Mouse (Mus musculus) liver, embryonic 11.5 days (tissue): ENCODE data around the gene Atox1. TPM values are rescaled to one million over a fixed set of nuclear protein-coding genes. Genes with fewer than 3 reads are reported as not detected.

Experiments used
- ATAC-seq: fragments of 200-750 bp; cut with Nextera tagmentation; replicated peaks from 2 replicates; pipeline ENCODE4 v1.8.0; 2017; ENCODE audit warnings: moderate number of reproducible peaks, mild to moderate bottlenecking, moderate TSS enrichment, moderate library complexity; ENCODE audit not compliant: low FRiP score
- DNase-seq: peaks from one replicate; pipeline ENCODE4 v3.0.0-alpha.2; 2017; ENCODE audit warnings: low spot score
- H3K27ac ChIP-seq: fragments of 300-500 bp; sonication (generic); 2 replicates; pipeline ENCODE4 v1.5.1; 2014; ENCODE audit warnings: mild to moderate bottlenecking, low read depth, low read length, control low read depth
- H3K27me3 ChIP-seq: fragments of 300-500 bp; sonication (generic); replicated peaks from 2 replicates; pipeline ENCODE4 v1.6.1; 2014; ENCODE audit warnings: low read length, mixed read lengths; ENCODE audit not compliant: control insufficient read depth, insufficient read depth
- H3K36me3 ChIP-seq: fragments of 300-500 bp; sonication (generic); 2 replicates; pipeline ENCODE4 v1.6.1; 2014; ENCODE audit warnings: mild to moderate bottlenecking, low read length, moderate library complexity, mixed read lengths; ENCODE audit not compliant: control insufficient read depth, insufficient read depth
- H3K4me1 ChIP-seq: fragments of 300-500 bp; sonication (generic); replicated peaks from 2 replicates; pipeline ENCODE4 v1.6.1; 2014; ENCODE audit warnings: low read length, mixed read lengths; ENCODE audit not compliant: control insufficient read depth, insufficient read depth
- H3K4me2 ChIP-seq: fragments of 300-500 bp; sonication (generic); 2 replicates; pipeline ENCODE4 v1.6.1; 2014; ENCODE audit warnings: mild to moderate bottlenecking, control low read depth, moderate library complexity
- H3K4me3 ChIP-seq: fragments of 300-500 bp; sonication (generic); 2 replicates; pipeline ENCODE4 v1.5.1; 2014; ENCODE audit warnings: low read depth, low read length, control low read depth
- H3K9ac ChIP-seq: fragments of 300-500 bp; sonication (generic); 2 replicates; pipeline ENCODE4 v1.6.1; 2014; ENCODE audit warnings: low read depth, low read length, control low read depth
- H3K9me3 ChIP-seq: fragments of 300-500 bp; sonication (generic); 2 replicates; pipeline ENCODE4 v1.6.1; 2016; ENCODE audit warnings: low read length, inconsistent platforms, mixed read lengths; ENCODE audit not compliant: control insufficient read depth
- WGBS: fragments of 180-500 bp; shearing (Covaris S2); extraction: QIAGEN DNeasy Blood & Tissue Kit; methylation state at CpG from one replicate; pipeline ENCODE4 v1.1.7; 2014; 5-methylcytosine and 5-hydroxymethylcytosine counted together
- polyA plus RNA-seq: library from polyadenylated mRNA; unstranded; fragments of >200 nt; fragmentation: Nextera tagmentation; extraction: Ambion mirVana; gene quantifications from 2 replicates; pipeline ENCODE4 v1.2.1, GENCODE M21; 2014

Gene Atox1
- polyA plus RNA-seq, 1 experiment from 2014 or later = 270 TPM

GRCm38 (mm10) chr11:55470761-55471160 is 9.7 kb upstream of the Atox1 start:
- Histone ChIP-seq H3K27ac (peak overlapping the region; percentile 22; the same call in 1 of the 2 replicates), H3K4me3 (peak overlapping the region; percentile 83), H3K9ac (peak overlapping the region; percentile 99), H3K9me3 (no peaks in the 10 kb centered on the region), H3K4me1 (peaks cover 29% of the 10 kb centered on the region), H3K27me3 (no peaks in the 10 kb centered on the region), H3K4me2 (peak overlapping the region; percentile 95), H3K36me3 (peaks cover 11% of the 10 kb centered on the region; the same call in 1 of the 2 replicates)
- ATAC-seq (no peak), DNase-seq (no peak)
- 34% methylated on average over 8 of the region's 8 CpGs for WGBS

GRCm38 (mm10) chr11:55469923-55470691 is 9.1 kb upstream of the Atox1 start:
- under 1% methylated on average over 34 of the region's 46 CpGs for WGBS
- H3K4me3 ChIP-seq = peak overlapping the region; percentile 83
- no peaks in the 10 kb centered on the region for H3K9me3 ChIP-seq
- peak; percentile 1 for ATAC-seq
- peak overlapping the region; percentile 99 for H3K9ac ChIP-seq
- peak; percentile 59 for DNase-seq
- peaks cover 29% of the 10 kb centered on the region for H3K4me1 ChIP-seq
- H3K27me3 ChIP-seq = no peaks in the 10 kb centered on the region
- H3K4me2 ChIP-seq = peak overlapping the region; percentile 95
- peak overlapping the region; percentile 74 for H3K27ac ChIP-seq
- H3K36me3 ChIP-seq = peaks cover 11% of the 10 kb centered on the region; the same call in 1 of the 2 replicates

- WGBS = under 1% methylated on average over 57 of the region's 57 CpGs
- Histone ChIP-seq H3K36me3 (peaks cover 11% of the 10 kb centered on the region; the same call in 1 of the 2 replicates), H3K4me1 (peaks cover 27% of the 10 kb centered on the region)
Observed at GRCm38 (mm10) chr11:55469048-55469843, 8.2 kb upstream of the Atox1 start, which contains the start of gene G3bp1. G3bp1 (plus strand) TSS chr11:55469685.

GRCm38 (mm10) chr11:55468611-55469047 is 7.6 kb upstream of the Atox1 start:
- H3K27ac ChIP-seq = peak overlapping the region; percentile 84
- WGBS = 2% methylated on average over 17 of the region's 17 CpGs
- peak overlapping the region; percentile 90 for H3K4me2 ChIP-seq
- H3K9ac ChIP-seq = peak overlapping the region; percentile 85
- ATAC-seq (peak; percentile 16; the same call in 1 of the 2 replicates), DNase-seq (no peak)
- peaks cover 8% of the 10 kb centered on the region; the same call in 1 of the 2 replicates for H3K36me3 ChIP-seq
- no peaks in the 10 kb centered on the region for H3K27me3 ChIP-seq
- H3K9me3 ChIP-seq = no peaks in the 10 kb centered on the region
- H3K4me1 ChIP-seq = peaks cover 23% of the 10 kb centered on the region
- H3K4me3 ChIP-seq = peak overlapping the region; percentile 83

More at GRCm38 (mm10) chr11:55469048-55469843, 8.2 kb upstream of the Atox1 start, which contains the start of gene G3bp1:
- Histone ChIP-seq H3K27me3 (no peaks in the 10 kb centered on the region), H3K27ac (peak within 1 kb of the TSS; percentile 84), H3K9ac (peak within 1 kb of the TSS; percentile 99), H3K4me3 (peak within 1 kb of the TSS; percentile 83), H3K9me3 (no peaks in the 10 kb centered on the region), H3K4me2 (peak within 1 kb of the TSS; percentile 95)
- ATAC-seq (peak; percentile 94), DNase-seq (peak; percentile 98)

GRCm38 (mm10) chr11:55468012-55468411 is 7.0 kb upstream of the Atox1 start:
- Histone ChIP-seq H3K36me3 (peaks cover 6% of the 10 kb centered on the region; the same call in 1 of the 2 replicates), H3K27ac (peak overlapping the region; percentile 84), H3K27me3 (no peaks in the 10 kb centered on the region), H3K9ac (peak overlapping the region; percentile 85), H3K4me3 (peak overlapping the region; percentile 83), H3K4me1 (peaks cover 17% of the 10 kb centered on the region), H3K4me2 (peak overlapping the region; percentile 90), H3K9me3 (no peaks in the 10 kb centered on the region)
- no peak for ATAC-seq
- WGBS = 64% methylated on average over 10 of the region's 10 CpGs
- no peak for DNase-seq

- Histone ChIP-seq H3K4me2 (no peak overlapping the region), H3K9me3 (no peaks in the 10 kb centered on the region), H3K27me3 (no peaks in the 10 kb centered on the region), H3K4me1 (peaks cover 14% of the 10 kb centered on the region), H3K36me3 (no peaks in the 10 kb centered on the region), H3K4me3 (no peak overlapping the region), H3K9ac (no peak overlapping the region), H3K27ac (no peak overlapping the region)
- ATAC-seq (no peak), DNase-seq (no peak)
- WGBS = 66% methylated on average over 3 of the region's 3 CpGs
Observed at GRCm38 (mm10) chr11:55465177-55465576, 4.1 kb upstream of the Atox1 start.

GRCm38 (mm10) chr11:55464707-55465106 is 3.7 kb upstream of the Atox1 start:
- H3K9ac ChIP-seq = no peak overlapping the region
- no peaks in the 10 kb centered on the region for H3K36me3 ChIP-seq
- H3K27me3 ChIP-seq = no peaks in the 10 kb centered on the region
- peaks cover 19% of the 10 kb centered on the region for H3K4me1 ChIP-seq
- no peak overlapping the region for H3K4me3 ChIP-seq
- no peaks in the 10 kb centered on the region for H3K9me3 ChIP-seq
- H3K4me2 ChIP-seq = no peak overlapping the region
- no peak overlapping the region for H3K27ac ChIP-seq
- ATAC-seq (no peak), DNase-seq (no peak)
- 81% methylated on average over 10 of the region's 10 CpGs for WGBS

- Histone ChIP-seq H3K4me1 (peaks cover 28% of the 10 kb centered on the region), H3K9ac (no peak overlapping the region), H3K27me3 (no peaks in the 10 kb centered on the region), H3K9me3 (no peaks in the 10 kb centered on the region), H3K4me2 (no peak overlapping the region), H3K4me3 (no peak overlapping the region), H3K36me3 (no peaks in the 10 kb centered on the region; the same call in 1 of the 2 replicates), H3K27ac (peak overlapping the region; percentile 87)
- ATAC-seq = no peak
- DNase-seq = no peak
- WGBS = 95% methylated on average over 9 of the region's 9 CpGs
Observed at GRCm38 (mm10) chr11:55462149-55462548, 1.1 kb upstream of the Atox1 start.
